In the genomic region with DNA sequence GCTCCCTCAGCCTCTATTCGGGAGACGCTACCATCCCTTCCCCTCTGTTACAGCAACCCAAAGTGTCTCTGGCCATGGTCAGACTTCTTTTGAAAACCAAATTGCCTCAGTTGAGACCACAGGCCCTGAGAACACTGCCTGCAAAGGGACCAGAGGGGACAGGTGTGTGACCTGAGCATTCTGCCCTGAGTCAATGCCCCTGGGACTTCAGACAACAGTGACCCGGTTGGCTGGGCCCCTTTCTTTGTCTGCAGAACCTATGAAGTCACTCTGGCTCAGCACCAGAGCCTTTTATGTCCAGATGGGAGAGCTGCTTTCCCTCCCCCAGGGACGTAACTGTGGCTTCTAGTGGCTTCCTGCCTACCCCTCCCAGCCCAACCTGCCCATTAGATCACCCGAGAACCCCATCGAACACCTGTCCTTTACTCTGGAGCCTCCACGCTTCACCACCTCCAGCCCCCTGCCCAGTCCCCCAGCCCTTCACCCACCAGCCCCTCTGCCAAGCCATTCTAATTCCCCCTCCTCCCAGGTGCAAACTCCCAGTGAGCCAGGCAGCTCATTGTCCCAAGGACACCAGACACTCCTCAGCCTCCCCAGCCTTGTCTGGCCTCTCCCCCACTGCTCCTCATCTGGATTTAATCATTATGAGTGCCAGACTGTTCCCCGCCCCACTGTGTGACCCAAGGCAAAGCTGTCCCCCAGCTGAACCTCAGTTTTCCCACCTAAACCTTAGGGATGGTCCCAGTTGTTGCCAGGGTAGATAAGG, we compare ENCODE assay signal across 10 mouse cellular contexts. TPM values are rescaled to one million over a fixed set of nuclear protein-coding genes. Genes with fewer than 3 reads are reported as not detected.
DNase-seq lines count a peak whose midpoint lies in the region; ATAC-seq and TF ChIP-seq lines count a peak whose summit lies in the region.
"Had no signal": no experiment of that assay in that cellular context is flagged by ENCODE, and none has a peak within 500 bp of the region (broad histone marks: within the 10 kb centered on the region; RNA-seq: fewer than 3 reads in every experiment).

No protein-coding gene starts in this region.

- intact Hi-C loops in heart, postnatal 25 days (cut with DNase I) = no loop called here

- H3K27me3 ChIP-seq in heart, embryonic 10.5 days (ENCODE audit: insufficient read depth, poor library complexity, severe bottlenecking) = peaks cover 14% of the 10 kb centered on the region
- H3K27me3 ChIP-seq in embryonic facial prominence, embryonic 10.5 days (replicated peaks; ENCODE audit: low read depth, poor library complexity, severe bottlenecking) = no peaks in the 10 kb centered on the region
- no peaks in the 10 kb centered on the region for H3K27me3 ChIP-seq in limb, embryonic 14.5 days (ENCODE audit: control insufficient read depth, insufficient read depth, low read length)

- no peak for ATAC-seq in limb, embryonic 14.5 days (ENCODE audit: low FRiP score, low read depth)

- no peak for DNase-seq in heart, embryonic 10.5 days (ENCODE audit: low spot score)
- no peak for DNase-seq in heart, postnatal 25 days (ENCODE audit: low spot score)
- DNase-seq in NIH3T3 (ENCODE audit: low read depth) = peak; percentile 22
- DNase-seq in embryonic facial prominence, embryonic 10.5 days (ENCODE audit: low spot score) = peak; percentile 77
- no peak for DNase-seq in limb, embryonic 14.5 days (ENCODE audit: low spot score)
- DNase-seq in left cerebral cortex, adult 9 months (ENCODE audit: low spot score in 2 of 2) = no peak
- no peak for DNase-seq in thymus, postnatal 25 days
- no peak for DNase-seq in right cerebral cortex, postnatal 4 days
- DNase-seq: B cell, adult 2 months; heart, adult 11 months had no signal

- peak overlapping the region; percentile 34; the same call in 1 of the 2 replicates for H3K9ac ChIP-seq in limb, embryonic 14.5 days (ENCODE audit: low read depth, low read length, severe bottlenecking)

- 57% methylated on average over 8 of the region's 8 CpGs for WGBS in heart, embryonic 10.5 days
- WGBS in embryonic facial prominence, embryonic 10.5 days = 39% methylated on average over 8 of the region's 8 CpGs
- WGBS in limb, embryonic 14.5 days = 21% methylated on average over 8 of the region's 8 CpGs

- TF ChIP-seq POLR2A in limb, embryonic 14.5 days (IDR thresholded peaks at IDR 0.05; ENCODE audit: borderline replicate concordance, extremely low read depth, insufficient read depth, insufficient read length) = no peak

- H3K4me2 ChIP-seq in limb, embryonic 14.5 days (replicated peaks; ENCODE audit: low read depth, low read length, severe bottlenecking) = no peak overlapping the region

- H3K9me3 ChIP-seq in heart, embryonic 10.5 days = no peaks in the 10 kb centered on the region
- no peaks in the 10 kb centered on the region for H3K9me3 ChIP-seq in embryonic facial prominence, embryonic 10.5 days
- H3K9me3 ChIP-seq in limb, embryonic 14.5 days (ENCODE audit: control insufficient read depth, low read length) = no peaks in the 10 kb centered on the region

- peak overlapping the region; percentile 30 for H3K27ac ChIP-seq in heart, embryonic 10.5 days
- H3K27ac ChIP-seq in embryonic facial prominence, embryonic 10.5 days (replicated peaks) = peak overlapping the region; percentile 87
- H3K27ac ChIP-seq in limb, embryonic 14.5 days (replicated peaks; ENCODE audit: low read depth, low read length) = peak overlapping the region; percentile 48; the same call in 1 of the 2 replicates

- H3K36me3 ChIP-seq in heart, embryonic 10.5 days = peaks cover 15% of the 10 kb centered on the region
- peaks cover 47% of the 10 kb centered on the region for H3K36me3 ChIP-seq in embryonic facial prominence, embryonic 10.5 days (replicated peaks)
- peaks cover 31% of the 10 kb centered on the region for H3K36me3 ChIP-seq in limb, embryonic 14.5 days (ENCODE audit: control insufficient read depth, insufficient read depth, low read length)

- peaks cover 46% of the 10 kb centered on the region for H3K4me1 ChIP-seq in heart, embryonic 10.5 days
- H3K4me1 ChIP-seq in embryonic facial prominence, embryonic 10.5 days = peaks cover 67% of the 10 kb centered on the region
- peaks cover 29% of the 10 kb centered on the region for H3K4me1 ChIP-seq in limb, embryonic 14.5 days (ENCODE audit: control insufficient read depth, insufficient read depth, low read length)

- no peak overlapping the region for H3K4me3 ChIP-seq in heart, embryonic 10.5 days
- H3K4me3 ChIP-seq in embryonic facial prominence, embryonic 10.5 days = no peak overlapping the region; the same call in 1 of the 2 replicates
- H3K4me3 ChIP-seq in limb, embryonic 14.5 days (replicated peaks; ENCODE audit: low read length) = no peak overlapping the region

RNA-seq across cellular contexts. Expression of a gene that starts 20.8 kb away (rescaled TPM):
- polyA plus RNA-seq in heart, embryonic 10.5 days (2016; fragmentation: Nextera tagmentation; extraction: Ambion mirVana) = 4.1 and 6.5 TPM in 2 replicates
- 1 to 10 TPM; 1.2 to 1.7 TPM for total RNA-seq in heart, postnatal 25 days (2021)
- 10.6 and 11.9 TPM in 2 replicates for polyA plus RNA-seq in embryonic facial prominence, embryonic 10.5 days (2016; fragmentation: Nextera tagmentation; extraction: Ambion mirVana)
- polyA plus RNA-seq in limb, embryonic 14.5 days (2012; rRNA removed) = 9.2 and 12.3 TPM in 2 replicates
- 9.2 and 10.0 TPM in 2 replicates for polyA plus RNA-seq in limb, embryonic 14.5 days (2014; fragmentation: Nextera tagmentation; extraction: Ambion mirVana)

RNA-seq across cellular contexts. Expression of a gene that starts 58.0 kb away (rescaled TPM):
- polyA plus RNA-seq in heart, embryonic 10.5 days (2016; fragmentation: Nextera tagmentation; extraction: Ambion mirVana) = 4.0 and 4.7 TPM in 2 replicates
- total RNA-seq in heart, postnatal 25 days (2021) = 1 to 10 TPM; 2.1 to 3.2 TPM
- polyA plus RNA-seq in embryonic facial prominence, embryonic 10.5 days (2016; fragmentation: Nextera tagmentation; extraction: Ambion mirVana) = 11.4 and 12.1 TPM in 2 replicates
- 30.7 and 32.8 TPM in 2 replicates for polyA plus RNA-seq in limb, embryonic 14.5 days (2012; rRNA removed)
- 26.5 and 34.3 TPM in 2 replicates for polyA plus RNA-seq in limb, embryonic 14.5 days (2014; fragmentation: Nextera tagmentation; extraction: Ambion mirVana)

Comparison
In these comparisons a context has a peak if more than half of its experiments do, and no peak if none do; other contexts are left out.
1. DNase-seq: peak in NIH3T3 (single experiment) and embryonic facial prominence, embryonic 10.5 days (single experiment); none in heart, embryonic 10.5 days (single experiment), heart, postnatal 25 days (single experiment), limb, embryonic 14.5 days (single experiment), left cerebral cortex, adult 9 months (0 of 2), thymus, postnatal 25 days (single experiment) and right cerebral cortex, postnatal 4 days (single experiment).
2. H3K27ac ChIP-seq: peak in every context shown above with its lines; median percentile 87 in embryonic facial prominence, embryonic 10.5 days; 48 in limb, embryonic 14.5 days; 30 in heart, embryonic 10.5 days.